Comparison of ENCODE assay signal across 8 mouse cellular contexts in genomic region chr13:44635221-44636007, GRCm38 (mm10).
DNase-seq lines count a peak whose midpoint lies in the region; ATAC-seq and TF ChIP-seq lines count a peak whose summit lies in the region.

No protein-coding gene starts in this region.

- no peak for TF ChIP-seq CTCF in cerebellum, adult 2 months (IDR thresholded peaks at IDR 0.05; ENCODE audit: borderline replicate concordance, insufficient read depth, low read depth, low read length)

- DNase-seq in heart, adult 11 months, result peak; percentile 87
- DNase-seq in heart, adult 18-20 months, result no peak
- DNase-seq in neural tube, embryonic 10.5 days (ENCODE audit: extremely low spot score, low spot score), result peak; percentile 40
- DNase-seq in gastrocnemius, adult 8-10 months (ENCODE audit: low spot score in 2 of 2), result no peak
- no peak for DNase-seq in cerebellum, adult 2 months
- no peak for DNase-seq in cerebellum, postnatal 36 days

- no peaks in the 10 kb centered on the region for H3K9me3 ChIP-seq in forebrain, embryonic 13.5 days (replicated peaks)
- no peaks in the 10 kb centered on the region for H3K9me3 ChIP-seq in liver, embryonic 12.5 days (replicated peaks)

- H3K36me3 ChIP-seq in forebrain, embryonic 13.5 days (ENCODE audit: poor library complexity, severe bottlenecking), result no peaks in the 10 kb centered on the region
- H3K36me3 ChIP-seq in liver, embryonic 12.5 days, result no peaks in the 10 kb centered on the region

- TF ChIP-seq POLR2A in cerebellum, adult 2 months (IDR thresholded peaks at IDR 0.05; ENCODE audit: borderline replicate concordance, insufficient read depth, low read length), result no peak

- H3K9ac ChIP-seq in forebrain, embryonic 13.5 days, result no peak overlapping the region
- H3K9ac ChIP-seq in liver, embryonic 12.5 days, result no peak overlapping the region

- no peak overlapping the region for H3K27ac ChIP-seq in forebrain, embryonic 13.5 days
- H3K27ac ChIP-seq in liver, embryonic 12.5 days, result no peak overlapping the region
- H3K27ac ChIP-seq in cerebellum, adult 2 months (ENCODE audit: insufficient read depth, low read length), result no peak overlapping the region

- no peak for ATAC-seq in forebrain, embryonic 13.5 days
- no peak for ATAC-seq in liver, embryonic 12.5 days

- H3K4me3 ChIP-seq in forebrain, embryonic 13.5 days, result no peak overlapping the region
- peak overlapping the region; percentile 11; the same call in 1 of the 2 replicates for H3K4me3 ChIP-seq in liver, embryonic 12.5 days
- H3K4me3 ChIP-seq in cerebellum, adult 2 months (replicated peaks; ENCODE audit: insufficient read depth, low read depth, low read length), result no peak overlapping the region

- H3K27me3 ChIP-seq in forebrain, embryonic 13.5 days, result 0 out of 2 replicates have a peak, but pooled peaks cover 3% of the 10 kb centered on the region
- H3K27me3 ChIP-seq in liver, embryonic 12.5 days (replicated peaks), result peaks cover 3% of the 10 kb centered on the region; the same call in 1 of the 2 replicates
- H3K27me3 ChIP-seq in cerebellum, adult 2 months (ENCODE audit: control insufficient read depth, insufficient read depth, low read length), result no peaks in the 10 kb centered on the region; the same call in 1 of the 2 replicates

- H3K4me2 ChIP-seq in forebrain, embryonic 13.5 days, result peak overlapping the region; percentile 43
- peak overlapping the region; percentile 54 for H3K4me2 ChIP-seq in liver, embryonic 12.5 days

- WGBS in forebrain, embryonic 13.5 days, result 10% methylated on average over 9 of the region's 12 CpGs
- 16% methylated on average over 11 of the region's 12 CpGs for WGBS in liver, embryonic 12.5 days (ENCODE audit: insufficient replicate concordance)
- 51% methylated on average over 11 of the region's 12 CpGs for WGBS in cerebellum, adult 2 months

- H3K4me1 ChIP-seq in forebrain, embryonic 13.5 days, result peaks cover 17% of the 10 kb centered on the region
- H3K4me1 ChIP-seq in liver, embryonic 12.5 days, result peaks cover 24% of the 10 kb centered on the region
- no peaks in the 10 kb centered on the region for H3K4me1 ChIP-seq in cerebellum, adult 2 months (ENCODE audit: control insufficient read depth, insufficient read depth, low read length)

Comparison
In these comparisons a context has a peak if more than half of its experiments do, and no peak if none do; other contexts are left out.
1. DNase-seq: peak in heart, adult 11 months (single experiment) and neural tube, embryonic 10.5 days (single experiment); none in heart, adult 18-20 months (0 of 2), gastrocnemius, adult 8-10 months (0 of 2), cerebellum, adult 2 months (0 of 2) and cerebellum, postnatal 36 days (0 of 2).